Mouse (Mus musculus) gastrocnemius, postnatal 14 days (tissue): Measurements from ENCODE around the gene Gimd1. TPM values are rescaled to one million over a fixed set of nuclear protein-coding genes. Genes with fewer than 3 reads are reported as not detected.

Experiments
- DNase-seq: peaks from one replicate; pipeline ENCODE4 v3.0.0; 2021; ENCODE audit warnings: mixed read lengths
- intact Hi-C: fragments of 180-260 bp; cut with DNase I; formaldehyde crosslinking; loops from one replicate; pipeline ENCODE4 v1.15.1; 2025; ENCODE audit warnings: low total_unique reads
- long read RNA-seq, 2 experiments: library from polyadenylated mRNA; stranded (forward); transcript quantifications; one replicate each; pipeline ENCODE4 v2.0.0; 2021
- total RNA-seq, 2 experiments: library from RNA; stranded (reverse); gene quantifications; 2 replicates each; pipeline ENCODE4 v1.2.3; 2021

Gimd1 gene
- total RNA-seq = not detected
- long read RNA-seq, experiment 1 = 0 reads
- long read RNA-seq, experiment 2 = 0 reads

GRCm38 (mm10) chr3:132629601-132630239, at the start of gene Gimd1:
TSS of gene Gimd1 (plus strand) at chr3:132629820.
- DNase-seq = no peak
- intact Hi-C loops = no loop called here

GRCm38 (mm10) chr3:132581198-132581597, 48.4 kb upstream of the Gimd1 start:
- DNase-seq = no peak
- intact Hi-C loops = no loop called here

DNA sequence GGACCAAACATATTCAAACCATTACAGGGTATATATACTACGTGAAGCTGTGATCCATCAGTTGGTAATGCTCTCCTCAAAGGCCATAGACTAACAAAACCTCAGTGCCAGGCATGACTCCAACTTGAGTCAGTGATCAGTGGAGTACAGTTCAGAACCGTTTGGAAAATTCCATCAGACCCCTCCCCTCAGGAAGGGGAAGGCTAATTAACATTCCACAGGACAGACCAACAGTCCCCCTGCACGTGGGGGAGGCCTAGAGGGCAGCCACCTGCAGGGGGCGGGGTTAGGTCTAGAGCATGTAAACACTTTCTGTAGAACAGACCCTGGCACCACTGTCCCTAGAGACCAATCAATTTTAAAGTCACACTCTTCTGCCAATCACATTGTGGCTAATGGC, 47.3 kb upstream of the Gimd1 start:
- no peak for DNase-seq
- intact Hi-C loops = no loop called here

DNA sequence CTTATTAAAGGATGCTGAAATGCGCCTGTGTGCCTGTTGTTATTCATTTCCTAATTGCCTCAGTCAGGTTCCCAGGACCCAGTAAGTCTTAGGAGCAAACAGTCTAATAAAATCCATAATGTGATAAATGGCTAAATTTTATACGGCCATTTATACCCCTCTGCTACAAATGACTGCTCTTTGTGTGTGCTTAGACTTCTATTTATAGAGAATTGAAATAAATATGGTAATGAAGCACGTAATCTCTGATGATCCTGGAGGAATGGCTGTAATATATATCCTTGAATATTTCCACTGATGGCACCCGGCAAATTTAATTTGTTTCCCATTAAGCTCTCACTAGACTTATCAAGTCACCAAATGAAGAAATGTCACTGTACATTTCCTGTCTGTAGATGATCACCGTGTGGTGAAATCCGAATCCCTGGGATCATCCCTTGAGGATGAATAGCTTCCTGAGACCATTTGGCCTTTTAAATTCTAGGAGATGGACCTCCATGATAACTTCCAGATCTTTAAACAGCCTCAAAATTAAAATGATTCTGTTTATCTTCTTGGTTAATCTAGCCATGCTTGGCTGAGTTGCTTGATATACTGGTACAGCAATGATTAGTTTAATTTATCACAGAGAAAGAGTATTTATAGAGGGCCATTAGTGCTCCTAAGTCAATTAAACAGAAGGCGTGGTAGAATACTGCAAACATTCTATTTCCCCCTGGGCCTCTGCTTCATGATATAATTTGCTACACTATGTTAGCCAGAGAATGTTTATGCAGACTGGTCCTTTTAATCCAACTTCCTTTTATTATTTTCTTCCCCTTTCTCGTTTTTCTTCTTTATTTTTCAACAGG, 44.3 kb upstream of the Gimd1 start:
- no peak for DNase-seq
- intact Hi-C loops = no loop called here

GRCm38 (mm10) chr3:132588146-132588545, 41.5 kb upstream of the Gimd1 start:
- no peak for DNase-seq
- intact Hi-C loops = no loop called here

DNA sequence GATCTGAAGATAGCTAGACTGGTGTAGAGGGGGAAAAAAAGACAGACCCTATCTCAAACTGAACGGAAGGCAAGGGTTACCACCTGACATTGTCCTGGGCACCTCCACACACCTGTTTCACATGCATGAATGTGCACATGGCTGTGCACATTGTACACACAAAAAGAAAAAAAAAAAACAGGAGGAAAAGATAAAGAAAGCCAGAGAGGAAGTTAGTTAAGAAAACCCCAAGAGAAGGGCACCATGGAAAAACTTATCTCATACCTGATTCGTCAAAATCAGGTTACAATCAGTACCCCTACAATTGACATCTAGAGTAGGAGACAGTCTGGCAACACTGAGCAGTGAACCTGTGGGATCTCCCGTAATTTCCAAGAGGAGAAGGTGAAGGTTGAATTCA, 39.6 kb upstream of the Gimd1 start:
- no peak for DNase-seq

DNA sequence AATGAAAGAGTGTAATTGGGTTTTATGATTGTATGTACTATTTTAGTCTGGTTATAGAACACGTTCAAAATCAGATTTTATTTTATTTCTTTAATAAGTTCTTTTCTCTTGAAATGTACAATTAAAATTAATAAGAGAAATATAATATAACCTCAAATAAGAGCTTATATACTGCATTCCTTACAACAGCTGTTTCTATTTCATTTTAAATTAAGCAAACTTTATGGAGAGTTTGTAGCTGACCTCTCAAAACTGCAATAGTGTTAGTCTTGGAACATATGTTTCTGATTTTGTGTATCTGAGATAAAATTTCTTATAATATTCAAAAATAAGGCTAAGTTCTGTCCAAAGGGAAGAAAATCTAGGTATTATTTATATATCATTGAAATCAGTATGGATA, 39.0 kb upstream of the Gimd1 start:
- DNase-seq = no peak
- intact Hi-C loops = no loop called here

More for the DNA sequence above, 39.6 kb upstream of the Gimd1 start:
- intact Hi-C loops = no loop called here

DNA sequence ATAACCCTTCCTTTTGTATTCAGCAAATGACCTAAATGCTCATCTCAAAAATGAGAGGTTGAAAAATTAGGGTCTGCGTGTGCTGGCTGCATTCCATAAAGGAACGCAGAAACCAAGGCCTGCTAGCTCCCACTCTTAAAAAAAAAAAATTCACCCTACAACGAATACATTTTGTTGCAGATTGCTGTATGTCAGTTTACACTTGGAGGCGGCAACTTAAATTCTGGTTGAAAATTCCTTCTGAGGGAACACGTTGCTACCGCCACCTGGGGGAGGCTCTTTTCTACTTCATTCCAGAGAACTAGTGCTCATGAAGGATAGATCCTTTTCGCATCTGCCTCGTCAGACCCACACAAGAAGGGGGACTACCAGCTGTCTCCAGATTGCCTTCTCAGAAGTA, 879 bp upstream of the Gimd1 start:
- intact Hi-C loops = no loop called here
- DNase-seq = no peak

- no peak for DNase-seq
- intact Hi-C loops = no loop called here
Observed at GRCm38 (mm10) chr3:132633261-132633660, 3.6 kb downstream of the Gimd1 start.

DNA sequence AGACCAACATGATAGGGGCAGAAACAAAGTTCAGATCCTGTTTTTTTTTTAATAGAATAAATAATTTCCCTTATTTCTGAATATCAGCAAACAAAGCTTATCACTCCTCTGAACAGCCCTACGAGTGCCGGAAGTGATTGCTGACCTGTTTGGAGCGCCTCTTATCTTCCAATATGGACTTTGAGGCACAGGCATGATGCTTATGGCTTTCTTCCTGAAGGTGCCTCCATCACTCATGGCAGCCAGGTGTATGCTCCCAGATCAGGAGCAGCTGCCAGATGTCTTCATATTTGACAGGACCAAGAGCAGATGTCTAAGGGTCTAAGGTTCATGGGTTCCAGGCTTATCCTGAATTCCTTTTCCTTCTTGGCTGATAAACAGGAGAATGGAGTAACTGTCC, 7.5 kb downstream of the Gimd1 start:
- intact Hi-C loops = no loop called here
- DNase-seq = no peak

DNA sequence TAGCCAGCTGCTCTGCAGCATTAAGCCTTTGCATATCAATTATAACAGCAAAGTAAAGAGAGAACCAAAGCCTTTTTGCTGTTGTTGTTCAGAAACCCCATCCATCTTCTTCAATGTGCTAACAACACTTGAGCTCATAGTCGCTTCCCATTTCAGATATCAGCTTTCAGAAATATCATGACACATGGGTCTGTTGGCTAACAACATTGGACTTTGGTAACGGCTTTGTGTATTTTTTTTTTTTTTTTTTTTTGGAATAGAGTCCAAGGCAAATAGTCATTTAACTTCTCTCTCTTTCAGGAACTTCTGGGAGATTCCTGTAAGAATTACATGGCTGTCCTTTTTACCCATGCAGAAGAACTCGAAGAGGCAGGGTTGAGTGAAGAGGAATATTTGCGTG, 14.5 kb downstream of the Gimd1 start:
- intact Hi-C loops = no loop called here
- no peak for DNase-seq

DNA sequence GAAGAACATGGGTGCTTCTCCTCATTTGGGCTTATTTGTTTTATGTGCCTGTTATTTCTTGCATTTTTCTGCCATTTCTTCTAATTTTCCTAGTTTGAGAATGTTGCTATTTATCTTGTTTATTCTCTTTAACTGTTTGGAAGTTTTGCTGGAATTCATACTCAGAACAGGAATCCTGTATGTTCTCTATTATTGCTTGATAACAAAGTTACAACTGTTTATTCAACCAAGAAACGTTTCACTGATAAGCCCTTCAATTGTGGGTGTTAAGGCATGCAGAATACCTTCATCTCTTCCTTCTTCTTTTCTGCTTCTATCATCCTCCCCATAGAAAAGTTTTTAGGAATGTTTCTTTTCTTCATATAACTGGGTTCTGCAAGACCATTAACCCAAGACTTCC, 17.2 kb downstream of the Gimd1 start:
- DNase-seq = no peak
- intact Hi-C loops = no loop called here

DNA sequence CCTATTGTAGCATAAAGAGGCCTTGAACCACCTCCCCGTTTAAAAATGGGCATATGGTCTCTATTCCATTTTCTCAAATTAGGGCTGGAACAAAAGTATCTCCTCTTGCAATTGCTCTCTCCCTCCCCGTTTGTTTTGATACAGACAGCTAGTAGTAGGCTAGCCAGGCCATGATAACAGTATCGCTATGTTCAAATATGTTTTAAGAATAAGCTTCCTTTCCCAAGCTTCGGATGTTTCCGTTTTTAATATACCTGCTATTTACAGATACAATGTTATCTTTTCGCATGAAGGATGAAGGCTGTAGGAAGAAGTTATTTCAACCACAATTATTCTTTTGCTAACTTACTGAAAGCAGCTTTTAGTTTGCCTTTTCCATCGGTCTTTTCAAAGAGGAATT, 19.7 kb downstream of the Gimd1 start:
- intact Hi-C loops = no loop called here

DNA sequence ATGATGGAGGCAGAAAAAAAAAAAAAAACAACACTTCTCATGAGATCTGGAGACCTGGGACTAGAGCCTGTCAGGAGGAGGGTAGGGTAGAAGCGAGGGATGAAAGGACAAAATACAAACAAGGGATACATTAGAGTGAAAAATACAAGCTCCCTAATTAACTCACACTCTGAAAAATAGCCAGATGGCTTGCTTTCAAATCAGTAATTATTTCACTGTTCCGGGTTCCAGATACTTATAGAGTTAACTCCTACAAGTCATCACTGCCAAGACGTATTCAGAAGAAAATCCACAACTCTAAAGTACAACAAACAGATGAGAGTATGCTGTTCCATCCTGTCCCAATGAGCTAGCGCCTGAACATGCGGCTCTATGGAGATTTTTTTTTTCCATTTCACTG, 20.6 kb downstream of the Gimd1 start:
- DNase-seq = no peak
- intact Hi-C loops = no loop called here

More for the DNA sequence above, 19.7 kb downstream of the Gimd1 start:
- DNase-seq = no peak

GRCm38 (mm10) chr3:132651776-132652175, 22.2 kb downstream of the Gimd1 start:
- DNase-seq = peak; percentile 20
- intact Hi-C loops = no loop called here

- no peak for DNase-seq
- intact Hi-C loops = no loop called here
Observed at GRCm38 (mm10) chr3:132653959-132654358, 24.3 kb downstream of the Gimd1 start.

- DNase-seq = no peak
- intact Hi-C loops = no loop called here
Observed at GRCm38 (mm10) chr3:132655955-132656354, 26.3 kb downstream of the Gimd1 start.

GRCm38 (mm10) chr3:132677494-132677893, 47.9 kb downstream of the Gimd1 start:
- DNase-seq = no peak
- intact Hi-C loops = loop anchor here (10.0 kb wide), 1 partner anchor 57 kb away; no protein-coding TSS in a partner anchor

GRCm38 (mm10) chr3:132683447-132684230, 54.0 kb downstream of the Gimd1 start, which contains the start of gene Tbck:
TSS of gene Tbck (plus strand) at chr3:132684144.
- intact Hi-C loops = no loop called here
- DNase-seq = peak; percentile 93

DNA sequence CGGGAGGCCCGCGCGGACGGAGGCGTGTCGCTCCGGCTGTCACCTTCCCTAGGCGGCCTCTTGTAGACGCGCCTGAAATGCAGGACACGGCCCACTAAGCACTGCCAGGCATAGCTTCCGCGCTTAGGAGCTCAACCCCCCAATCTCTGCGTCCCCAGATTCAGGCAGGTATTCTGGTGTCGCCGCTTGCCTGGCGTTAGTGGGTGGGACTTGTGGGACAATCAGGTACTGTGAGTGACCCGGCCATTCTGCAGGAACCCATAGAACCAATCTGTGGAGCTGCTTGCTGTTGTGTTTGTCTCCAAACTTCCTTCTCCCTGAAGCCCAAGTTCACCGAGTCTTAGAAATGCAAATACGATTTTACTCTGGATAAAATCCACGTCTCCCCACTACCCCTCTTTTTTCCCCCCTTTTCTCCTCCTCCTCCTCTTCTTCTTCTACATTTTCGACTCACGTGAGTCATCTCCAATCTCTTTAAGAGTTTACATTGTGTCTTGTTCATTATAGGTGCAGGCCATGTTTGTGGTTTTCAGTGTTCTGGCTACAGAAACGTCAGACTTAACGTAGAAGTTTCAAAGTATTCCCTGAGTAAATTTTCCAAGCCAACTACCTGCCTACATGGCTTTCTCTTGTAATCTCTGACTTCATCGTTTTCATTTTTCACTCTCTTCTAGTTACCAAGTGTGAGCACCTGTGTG, 54.8 kb downstream of the Gimd1 start, which contains the start of gene Aimp1:
Aimp1 (minus strand) TSS at position 140 of the 698 bp plus-strand sequence.
- intact Hi-C loops = no loop called here
- no peak for DNase-seq
